Mouse (Mus musculus) gastrocnemius, postnatal 14 days (tissue): ENCODE results near the gene Zfp688. TPM values are rescaled to one million over a fixed set of nuclear protein-coding genes. Genes with fewer than 3 reads are reported as not detected.
"Not testable (repeated sequence)": the region's sequence is repeated elsewhere in the genome, so short reads cannot be mapped to it uniquely, and the experiment has no call there.

Source experiments
- DNase-seq: peaks from one replicate; pipeline ENCODE4 v3.0.0; 2021; ENCODE audit warnings: mixed read lengths
- intact Hi-C: fragments of 180-260 bp; cut with DNase I; formaldehyde crosslinking; loops from one replicate; pipeline ENCODE4 v1.15.1; 2025; ENCODE audit warnings: low total_unique reads
- total RNA-seq, 2 experiments: library from RNA; stranded (reverse); gene quantifications; 2 replicates each; pipeline ENCODE4 v1.2.3; 2021

Gene Zfp688
- total RNA-seq, 2 experiments from 2014 or later, result 2.2 to 2.6 TPM

GRCm38 (mm10) chr7:127425291-127425690, 3.4 kb upstream of the Zfp688 start:
- DNase-seq, result no peak
- intact Hi-C loops, result no loop called here

DNA sequence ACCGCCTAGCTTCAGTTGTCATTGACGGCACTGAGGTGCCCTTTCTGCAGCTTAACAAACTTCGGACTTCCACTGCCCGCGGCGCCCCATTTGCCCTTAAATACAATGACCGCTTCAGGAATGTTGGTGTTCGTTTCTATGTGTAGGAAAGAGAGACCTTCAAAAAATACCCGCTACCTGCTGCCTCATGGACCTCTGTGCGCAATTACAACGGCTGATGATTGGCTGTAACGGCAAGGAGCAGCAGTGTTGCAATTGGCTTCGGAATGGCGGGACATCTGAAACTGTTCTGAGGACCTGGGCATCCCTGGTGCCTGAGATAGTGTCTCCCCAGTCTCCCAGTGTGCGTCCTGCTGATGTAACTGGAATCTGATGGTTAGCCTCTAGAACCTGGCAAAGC, 379 bp upstream of the Zfp688 start:
- no peak for DNase-seq
- intact Hi-C loops, result no loop called here

DNA sequence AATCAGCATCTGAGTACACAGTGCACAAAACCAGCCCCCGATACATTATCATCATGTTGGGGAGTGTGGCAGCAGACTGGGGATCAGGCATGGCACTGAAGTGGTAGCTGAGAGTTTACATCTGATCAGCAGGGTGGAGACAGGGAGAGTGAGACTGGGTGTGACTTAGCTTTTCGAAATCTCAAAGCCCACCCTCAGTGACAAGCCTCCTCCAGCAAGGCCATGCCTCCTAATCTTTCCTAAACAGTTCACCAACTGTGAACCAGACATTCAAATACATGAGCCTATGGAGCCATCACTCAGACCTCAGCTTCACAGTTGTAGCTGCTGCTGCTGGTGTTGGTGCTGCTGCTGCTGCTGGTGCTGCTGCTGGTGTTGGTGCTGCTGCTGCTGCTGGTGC, 10.4 kb downstream of the Zfp688 start:
- intact Hi-C loops, result no loop called here
- DNase-seq, result no peak

- peak; percentile 83 for DNase-seq
- intact Hi-C loops, result not testable (repeated sequence)
These were observed 15.6 kb downstream of the Zfp688 start, which contains the start of gene Zfp764 for GRCm38 (mm10) chr7:127406002-127406987. Gene Zfp764, minus strand, starts transcription at chr7:127406822.

DNA sequence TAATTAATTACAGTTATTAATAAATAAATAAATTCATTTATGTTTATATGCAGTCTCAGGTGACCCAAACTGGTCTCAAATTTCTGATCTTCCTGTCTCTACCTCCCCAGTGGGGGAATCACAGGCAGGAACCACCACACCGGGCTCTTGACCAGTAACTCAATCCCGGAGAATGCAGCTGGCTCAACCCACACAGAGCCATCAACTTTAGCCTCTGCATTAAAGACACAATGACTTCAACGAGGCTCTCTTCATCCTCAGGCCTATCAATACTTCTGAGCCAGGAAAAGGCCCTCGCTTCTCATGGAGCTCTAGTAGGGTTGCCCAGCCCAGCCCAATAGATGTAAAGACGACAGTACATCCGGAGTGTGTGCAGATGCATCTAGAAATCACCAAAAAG, 17.8 kb downstream of the Zfp688 start:
- intact Hi-C loops, DNase-seq: not testable (repeated sequence)

GRCm38 (mm10) chr7:127402980-127403379, 18.9 kb downstream of the Zfp688 start:
- intact Hi-C loops, result no loop called here

DNA sequence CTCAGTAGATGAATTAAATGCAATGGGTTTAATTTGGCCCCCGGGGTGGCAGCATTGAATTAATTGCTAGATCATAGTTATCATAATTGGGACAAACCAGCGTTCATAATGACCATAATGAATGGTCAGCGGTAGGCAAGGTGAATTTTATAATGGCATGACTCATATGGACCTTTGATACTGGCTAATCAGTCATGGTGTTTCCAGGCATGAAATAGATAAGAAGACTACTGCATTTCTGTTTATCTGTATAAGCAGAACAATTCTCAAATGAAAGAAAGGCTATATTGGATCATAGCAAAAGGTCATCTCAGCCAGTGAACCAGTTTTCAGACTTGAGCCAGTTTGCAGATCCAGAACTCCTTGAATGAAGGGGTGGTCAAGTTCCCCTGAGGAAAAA, 21.5 kb downstream of the Zfp688 start:
- intact Hi-C loops, result no loop called here
- no peak for DNase-seq

More at GRCm38 (mm10) chr7:127402980-127403379, 18.9 kb downstream of the Zfp688 start:
- DNase-seq, result no peak

GRCm38 (mm10) chr7:127393944-127394333, 27.9 kb downstream of the Zfp688 start:
- intact Hi-C loops, result no loop called here
- DNase-seq, result no peak

DNA sequence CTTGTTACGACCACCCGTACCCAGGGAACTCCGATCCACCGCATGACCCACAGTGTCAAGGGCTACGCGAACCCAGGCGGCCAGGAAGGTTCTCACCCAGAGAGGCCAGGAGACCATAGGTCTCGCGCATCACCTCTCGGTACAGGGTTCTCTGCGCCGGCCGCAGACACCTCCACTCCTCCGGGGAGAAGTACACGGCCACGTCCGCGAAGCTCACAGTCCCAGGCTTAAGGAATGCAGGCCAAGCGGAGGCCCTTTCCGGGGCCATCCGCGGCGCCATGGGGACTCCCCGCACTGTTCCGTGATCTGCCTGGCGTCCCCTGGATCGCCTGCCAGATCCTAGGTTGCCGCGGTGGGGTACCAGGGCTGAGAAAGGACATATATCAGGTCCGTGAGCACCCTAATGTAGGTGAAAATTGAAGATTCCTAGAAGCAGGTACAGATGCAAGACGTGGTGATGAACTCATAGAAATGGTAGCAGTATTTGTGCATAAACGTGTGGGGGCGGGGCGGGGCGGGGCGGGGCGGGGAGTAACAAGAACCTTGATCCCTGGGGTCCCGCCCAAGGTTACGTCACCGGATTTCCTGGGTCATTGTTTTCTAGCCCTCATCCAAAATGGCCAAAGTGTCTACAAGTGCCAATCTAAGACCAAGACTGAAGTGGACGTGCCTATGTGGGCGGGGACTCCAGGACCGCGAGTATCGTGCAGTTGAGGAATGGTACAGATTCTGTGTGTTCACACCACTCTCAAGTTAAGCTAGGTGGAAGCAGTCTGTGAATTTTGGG, 28.5 kb downstream of the Zfp688 start, which contains the start of gene E430018J23Rik:
Gene E430018J23Rik, minus strand, starts transcription at position 473 of the 787 bp plus-strand sequence.
- intact Hi-C loops, result no loop called here
- DNase-seq, result peak; percentile 96

- intact Hi-C loops, result no loop called here
- DNase-seq, result no peak
These were observed 29.5 kb downstream of the Zfp688 start for GRCm38 (mm10) chr7:127392251-127392824.

GRCm38 (mm10) chr7:127391538-127391937, 30.3 kb downstream of the Zfp688 start:
- intact Hi-C loops, result no loop called here
- DNase-seq, result no peak

DNA sequence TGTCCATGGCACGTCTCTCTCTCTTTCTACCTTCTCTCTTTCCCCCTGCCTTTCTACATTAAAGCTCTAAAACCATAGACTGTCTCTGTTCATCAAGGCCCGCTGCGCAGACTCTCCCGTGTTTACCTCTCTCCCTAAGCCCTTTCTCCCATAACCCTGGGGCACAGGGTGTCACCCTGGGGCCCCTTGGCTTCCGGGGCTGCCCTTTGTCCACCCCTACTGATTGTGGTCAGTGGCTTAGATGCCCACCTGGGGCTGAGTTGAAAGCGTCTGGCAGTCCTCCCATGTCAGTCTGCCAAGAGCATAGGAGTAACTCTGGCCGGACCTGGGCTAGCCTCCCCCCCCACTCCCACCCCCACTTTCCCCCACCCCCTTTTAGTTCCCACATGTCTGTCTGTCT, 31.6 kb downstream of the Zfp688 start:
- intact Hi-C loops, result no loop called here
- DNase-seq, result no peak

GRCm38 (mm10) chr7:127388201-127388600, 33.7 kb downstream of the Zfp688 start:
- intact Hi-C loops, DNase-seq: not testable (repeated sequence)

DNA sequence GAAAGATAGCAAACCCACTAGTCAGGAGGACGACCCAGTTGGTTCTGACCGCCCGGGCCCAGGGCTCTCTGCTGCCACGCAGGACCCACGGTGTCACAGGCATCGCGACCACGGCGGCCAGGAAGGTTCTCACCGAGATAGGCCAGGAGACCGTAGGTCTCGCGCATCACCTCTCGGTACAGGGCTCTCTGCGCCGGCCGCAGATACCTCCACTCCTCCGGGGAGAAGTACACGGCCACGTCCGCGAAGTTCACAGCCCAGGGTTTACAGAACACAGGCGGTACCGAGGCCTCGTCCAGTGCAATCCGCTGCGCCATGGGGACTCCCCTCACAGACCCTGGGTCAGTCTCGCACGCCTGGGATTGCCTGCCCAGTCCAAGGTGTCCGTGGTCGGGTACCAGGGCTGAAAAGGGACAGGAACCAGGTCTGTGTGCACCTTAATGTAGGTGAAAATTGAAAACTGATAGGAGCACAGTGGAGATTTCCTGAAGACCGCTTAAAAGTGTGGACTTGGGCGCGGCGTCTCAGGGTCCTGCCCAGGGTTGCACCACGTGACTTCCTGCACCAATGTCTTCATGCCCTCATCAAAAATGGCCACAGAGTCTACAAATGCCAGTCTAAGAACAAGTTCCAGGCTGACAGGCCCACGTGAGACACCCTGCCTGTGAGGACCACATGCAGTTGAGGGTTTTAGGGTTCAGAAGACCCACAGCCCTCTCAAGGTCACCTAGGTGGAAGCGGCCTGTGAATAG, 35.1 kb downstream of the Zfp688 start, which contains the start of gene 9130019O22Rik:
Gene 9130019O22Rik, minus strand, starts transcription at position 526 of the 752 bp plus-strand sequence.
- intact Hi-C loops, result no loop called here
- peak; percentile 88 for DNase-seq

DNA sequence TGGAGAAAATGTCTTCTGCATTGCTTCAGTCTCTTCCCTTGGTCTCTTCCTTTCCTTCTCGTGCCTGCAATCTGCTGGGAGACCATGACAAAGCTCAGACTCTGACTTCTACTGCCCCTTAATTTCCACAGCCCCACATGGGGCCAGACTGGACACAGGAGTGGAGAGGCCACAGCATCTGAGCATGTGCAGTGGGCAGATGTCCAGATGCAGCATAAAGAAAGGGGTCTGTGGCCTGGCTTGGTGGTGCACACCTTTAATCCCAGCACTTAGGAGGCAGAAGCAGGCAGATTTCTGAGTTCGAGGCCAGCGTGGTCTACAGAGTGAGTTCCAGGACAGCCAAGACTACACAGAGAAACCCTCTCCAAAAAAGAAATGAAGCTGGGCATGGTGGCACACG, 36.3 kb downstream of the Zfp688 start:
- not testable (repeated sequence) for DNase-seq

DNA sequence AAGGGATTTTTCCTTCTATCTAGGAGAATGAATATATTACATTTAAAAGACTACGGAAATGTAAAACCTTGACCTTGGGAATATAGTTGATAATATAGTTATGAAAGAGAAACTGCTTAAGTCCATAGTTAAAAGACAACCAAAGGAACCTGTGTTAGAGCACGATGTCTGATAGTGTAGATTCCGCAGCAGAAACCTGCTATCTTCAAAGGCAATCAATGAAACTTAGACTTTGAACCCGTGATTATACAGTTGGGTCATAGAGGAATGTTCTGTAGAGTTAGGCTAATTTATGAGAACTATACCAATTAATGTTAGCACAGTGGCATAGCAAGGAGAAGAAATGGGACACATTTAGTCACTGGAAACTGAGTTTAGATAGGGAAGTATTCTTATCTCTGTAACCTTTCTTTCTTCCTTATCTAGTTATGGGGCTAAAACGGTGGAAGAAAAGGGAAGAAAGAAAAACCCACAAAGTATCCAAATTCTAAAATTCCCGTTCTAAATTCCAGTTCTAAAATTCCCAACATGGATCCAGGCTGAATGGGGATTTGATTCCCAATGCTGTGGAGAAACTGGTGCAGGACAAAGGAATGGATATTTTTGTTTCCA, 43.5 kb downstream of the Zfp688 start:
- no peak for DNase-seq
- intact Hi-C loops, result no loop called here

More for the DNA sequence above, 36.3 kb downstream of the Zfp688 start:
- intact Hi-C loops, result not testable (repeated sequence)

DNA sequence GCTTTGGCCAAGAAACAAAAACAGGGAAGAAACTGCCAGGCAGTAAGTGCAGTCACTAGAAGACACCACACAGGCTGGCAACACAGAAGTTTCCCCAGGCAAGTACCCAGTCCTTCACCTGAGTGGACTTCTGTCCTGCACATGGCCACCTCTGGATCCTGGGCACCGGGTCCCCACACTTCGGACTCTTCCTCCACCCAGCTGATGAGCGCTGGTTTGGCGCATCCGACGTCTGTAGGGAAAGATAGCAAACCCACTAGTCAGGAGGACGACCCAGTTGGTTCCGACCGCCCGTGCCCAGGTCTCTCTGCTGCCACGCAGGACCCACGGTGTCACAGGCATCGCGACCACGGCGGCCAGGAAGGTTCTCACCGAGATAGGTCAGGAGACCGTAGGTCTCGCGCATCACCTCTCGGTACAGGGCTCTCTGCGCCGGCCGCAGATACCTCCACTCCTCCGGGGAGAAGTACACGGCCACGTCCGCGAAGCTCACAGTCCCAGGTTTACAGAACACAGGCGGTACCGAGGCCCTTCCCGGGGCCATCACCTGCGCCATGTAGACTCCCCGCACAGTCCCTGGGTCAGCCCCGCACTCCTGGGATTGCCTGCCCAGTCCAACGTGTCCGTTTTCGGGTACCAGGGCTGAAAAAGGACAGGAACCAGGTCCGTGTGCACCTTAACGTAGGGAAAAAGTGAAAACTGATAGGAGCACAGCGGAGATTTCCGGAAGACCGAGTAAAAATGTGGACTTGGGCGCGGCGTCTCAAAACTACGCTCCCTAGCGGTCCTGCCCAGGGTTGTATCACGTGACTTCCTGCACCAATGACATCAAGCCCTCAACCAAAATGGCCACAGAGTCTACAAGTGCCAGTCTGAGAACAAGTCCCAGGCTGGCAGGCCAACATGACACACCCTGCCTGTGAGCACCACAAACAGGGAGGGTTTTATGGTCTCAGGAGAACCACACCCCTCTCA, 46.3 kb downstream of the Zfp688 start, which contains the start of gene Zfp747:
Gene Zfp747, minus strand, starts transcription at position 780 of the 975 bp plus-strand sequence.
- intact Hi-C loops, result not testable (repeated sequence)

More for the DNA sequence above, 46.3 kb downstream of the Zfp688 start, which contains the start of gene Zfp747:
- peak; percentile 91 for DNase-seq
